Mouse (Mus musculus) stomach, postnatal 0 days (tissue): ENCODE measurements around the gene Il21r.

ENCODE experiments used
- CTCF ChIP-seq: IDR thresholded peaks from 2 replicates; pipeline ENCODE4 v1.5.1; 2016; ENCODE audit warnings: antibody characterized with exemption, low read depth, mild to moderate bottlenecking, moderate library complexity
- EP300 ChIP-seq: optimal IDR thresholded peaks from 2 replicates; pipeline ENCODE3; 2016; ENCODE audit warnings: antibody characterized with exemption

DNA sequence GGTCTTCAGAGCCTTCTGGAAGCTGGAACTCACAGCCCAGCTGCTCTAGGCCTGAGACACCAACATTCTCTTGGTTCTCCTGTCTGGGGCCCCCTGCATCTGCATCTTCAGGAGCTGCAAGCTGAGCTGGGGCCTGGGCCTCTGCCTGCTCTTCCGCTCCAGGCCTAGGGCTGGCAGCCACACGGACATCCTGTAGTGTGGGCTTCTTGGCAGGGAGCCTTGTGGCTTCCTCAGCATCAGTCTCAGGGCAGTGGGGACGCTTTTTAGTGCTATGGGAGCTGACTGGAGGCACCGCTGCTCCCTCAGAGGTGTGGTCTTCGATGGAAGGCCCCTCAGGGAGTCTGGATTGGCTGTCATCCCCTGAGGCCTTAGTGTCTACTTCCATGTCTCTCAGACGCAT, 40.7 kb downstream of the Il21r start:
- TF ChIP-seq CTCF: no peak
- TF ChIP-seq EP300: no peak
